Mouse (Mus musculus): ENCODE results near the gene Msi2.

The Msi2 gene

DNA sequence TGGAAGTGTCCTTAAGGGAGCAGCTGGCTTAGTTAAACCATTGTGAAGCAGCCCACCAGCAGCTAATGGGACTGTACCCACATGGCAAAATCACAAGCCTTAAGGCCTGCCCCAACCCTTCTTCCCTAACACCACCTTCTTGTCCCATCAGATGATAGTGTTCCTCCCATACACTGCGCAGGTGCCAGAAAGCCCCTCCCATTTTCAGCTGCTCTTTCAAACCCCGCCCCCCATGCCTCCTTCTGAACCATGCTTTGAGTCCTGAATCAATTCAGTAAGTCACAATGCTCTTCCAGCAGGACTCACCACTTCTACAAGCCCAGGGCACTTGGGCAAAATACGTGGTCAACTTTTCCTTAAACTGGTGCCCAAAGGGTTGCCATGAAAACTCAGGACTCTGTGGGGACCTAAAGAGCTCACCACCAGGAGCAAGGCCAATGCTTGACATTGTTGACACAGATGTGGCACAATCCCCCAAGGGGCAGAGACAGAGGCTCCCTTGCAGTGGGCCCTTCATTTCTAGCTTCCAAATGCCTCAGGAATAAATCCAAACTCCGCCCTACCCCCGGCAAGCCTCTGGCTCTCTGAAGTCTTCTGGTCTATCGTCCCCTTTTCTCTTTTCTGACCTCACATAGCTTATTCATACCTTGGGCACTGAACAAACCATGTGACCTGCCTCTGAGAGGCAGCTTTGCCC is 169.3 kb downstream of the Msi2 start:
- DNase-seq (ENCODE audit: extremely low spot score, low spot score): no peak

DNA sequence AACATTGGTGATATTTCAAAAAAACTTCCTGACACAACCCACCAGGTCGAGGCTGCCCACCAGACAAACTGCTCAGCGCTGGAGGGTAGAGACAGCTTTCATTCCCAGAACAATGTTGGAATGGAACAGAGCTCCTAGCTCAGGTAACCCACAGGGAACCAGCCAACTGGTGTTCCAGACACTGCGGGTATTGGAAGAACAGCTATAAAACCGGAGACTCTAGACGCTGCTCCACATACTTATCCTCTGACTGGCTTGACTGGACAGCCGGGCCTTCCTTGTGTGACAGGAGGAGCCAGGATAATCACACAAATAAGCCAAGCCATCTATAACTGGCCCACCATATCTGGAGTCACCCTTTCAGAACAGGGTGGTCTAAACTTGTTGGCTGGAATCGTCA is 169.9 kb downstream of the Msi2 start:
- DNase-seq (ENCODE audit: extremely low spot score, low spot score): no peak

DNA sequence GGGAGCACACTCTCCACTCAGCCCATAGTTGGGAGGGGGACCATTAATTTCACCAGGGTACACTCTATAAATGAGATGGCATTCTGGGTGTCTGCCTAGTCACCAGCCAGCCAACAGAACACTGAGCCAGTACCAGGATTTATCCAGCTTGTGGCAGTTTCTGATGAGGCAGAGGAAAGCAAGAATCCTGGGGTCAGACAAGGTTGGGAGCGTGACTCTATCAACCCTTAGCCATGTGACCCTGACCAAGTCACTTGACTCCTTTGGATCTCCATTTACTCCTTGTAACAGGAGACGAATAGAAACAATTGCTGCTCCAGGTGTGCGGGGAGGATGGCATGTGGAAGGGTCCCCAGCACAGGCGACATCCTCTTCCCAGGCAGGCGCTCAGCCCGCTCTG is 174.5 kb downstream of the Msi2 start:
- DNase-seq (ENCODE audit: extremely low spot score, low spot score): no peak

DNA sequence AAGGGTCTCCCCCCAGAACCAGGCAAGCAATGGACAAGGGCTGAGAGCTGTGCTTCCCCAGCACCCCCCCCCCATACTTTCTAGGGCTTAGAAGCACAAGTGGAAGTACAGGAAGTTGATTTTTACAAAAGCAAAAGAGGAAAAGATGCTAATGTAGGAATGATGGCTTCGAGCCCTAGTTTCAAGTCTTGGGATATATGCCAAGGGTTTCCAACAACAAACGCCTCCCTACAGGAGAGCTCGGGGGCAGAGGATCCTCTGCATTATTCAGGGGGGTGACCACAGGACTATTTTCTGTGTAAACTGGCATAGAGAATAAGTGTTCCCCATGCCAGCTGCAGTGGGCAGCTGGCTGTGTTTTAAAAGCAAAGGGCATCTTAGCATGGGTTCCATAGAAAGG is 175.5 kb downstream of the Msi2 start:
- no peak for DNase-seq (ENCODE audit: extremely low spot score, low spot score)

DNA sequence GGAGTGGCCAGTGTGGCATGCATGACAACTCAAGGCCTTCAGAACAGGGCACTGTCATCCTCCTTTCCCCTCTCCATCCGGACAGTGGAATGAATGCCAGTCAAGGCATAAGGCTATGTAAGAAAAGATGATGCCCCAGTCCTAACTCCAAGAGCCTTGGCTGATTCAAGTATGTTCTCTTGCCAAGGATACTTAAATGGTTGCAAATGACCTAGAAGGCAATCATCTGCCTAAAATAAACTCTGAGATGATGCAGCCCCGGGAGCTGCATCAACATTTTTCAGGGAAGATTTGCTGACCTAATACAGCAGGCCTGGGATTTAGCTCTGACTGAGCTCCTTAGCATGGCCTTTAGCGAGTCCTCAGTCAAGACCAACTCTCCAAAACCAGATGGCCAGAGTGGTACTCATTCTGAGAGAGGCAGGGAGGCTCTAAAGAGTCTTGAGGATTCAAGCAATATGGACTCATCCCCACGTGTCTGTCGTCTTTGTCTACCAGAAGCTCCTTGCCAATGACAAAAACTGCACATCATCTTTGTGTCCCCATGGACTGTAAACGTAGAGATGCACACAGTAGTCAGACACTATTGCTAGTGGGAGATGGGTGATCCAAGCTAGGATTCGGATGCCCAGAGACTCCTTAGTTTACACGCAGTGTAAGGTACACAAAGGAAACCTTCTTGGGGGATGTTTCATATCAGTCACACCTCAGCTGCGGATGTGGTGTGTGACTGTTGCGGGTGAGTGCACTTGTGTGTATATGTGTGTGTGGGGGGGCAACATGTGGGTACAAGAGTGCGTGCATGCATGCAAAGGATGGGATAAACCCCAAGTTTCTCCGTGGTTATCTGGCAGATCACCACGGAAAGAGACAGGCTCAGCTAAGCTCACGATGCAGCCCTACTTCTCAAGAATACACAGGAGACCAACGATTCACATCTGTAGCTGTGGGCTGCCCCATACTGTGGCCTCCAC is 176.4 kb downstream of the Msi2 start:
- no peak for DNase-seq (ENCODE audit: extremely low spot score, low spot score)

DNA sequence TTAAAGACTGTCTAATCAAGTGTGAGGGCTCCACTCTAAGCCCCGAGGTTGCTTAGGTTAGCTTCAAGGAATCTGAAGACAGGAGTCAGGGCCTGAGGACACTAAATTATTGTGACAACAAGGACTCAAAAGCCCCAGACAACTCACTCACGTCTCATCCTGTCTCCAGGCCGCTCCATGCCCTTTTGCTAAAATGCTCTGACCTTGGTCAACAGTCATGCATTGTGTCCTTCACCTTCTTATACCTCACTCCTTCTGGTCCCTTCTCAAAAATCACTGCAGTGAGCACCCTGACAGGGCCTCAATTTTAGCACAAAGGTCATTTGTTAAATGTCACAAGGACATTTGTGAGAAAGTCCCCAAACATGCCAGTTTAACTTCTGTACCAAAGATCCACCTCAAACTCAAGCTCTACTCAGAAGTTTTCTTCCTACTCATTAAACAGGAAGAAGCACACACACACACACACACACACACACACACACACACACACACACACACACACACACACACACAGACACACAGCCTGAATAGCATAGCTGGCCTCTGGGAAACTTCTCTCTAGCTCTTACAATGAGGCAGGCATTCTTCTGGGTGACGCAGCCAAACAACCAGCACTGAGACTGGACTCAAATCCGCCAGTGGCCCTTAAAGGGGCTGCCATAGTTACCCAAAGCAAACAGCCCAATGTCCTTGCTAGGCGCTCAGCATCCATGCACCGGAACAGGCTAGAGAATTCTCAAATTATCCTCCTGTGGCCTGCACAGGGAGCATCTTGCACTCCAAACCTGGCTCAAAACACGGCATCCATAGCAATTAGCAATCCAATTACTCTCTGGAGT is 178.5 kb downstream of the Msi2 start:
- DNase-seq (ENCODE audit: extremely low spot score, low spot score): no peak

DNA sequence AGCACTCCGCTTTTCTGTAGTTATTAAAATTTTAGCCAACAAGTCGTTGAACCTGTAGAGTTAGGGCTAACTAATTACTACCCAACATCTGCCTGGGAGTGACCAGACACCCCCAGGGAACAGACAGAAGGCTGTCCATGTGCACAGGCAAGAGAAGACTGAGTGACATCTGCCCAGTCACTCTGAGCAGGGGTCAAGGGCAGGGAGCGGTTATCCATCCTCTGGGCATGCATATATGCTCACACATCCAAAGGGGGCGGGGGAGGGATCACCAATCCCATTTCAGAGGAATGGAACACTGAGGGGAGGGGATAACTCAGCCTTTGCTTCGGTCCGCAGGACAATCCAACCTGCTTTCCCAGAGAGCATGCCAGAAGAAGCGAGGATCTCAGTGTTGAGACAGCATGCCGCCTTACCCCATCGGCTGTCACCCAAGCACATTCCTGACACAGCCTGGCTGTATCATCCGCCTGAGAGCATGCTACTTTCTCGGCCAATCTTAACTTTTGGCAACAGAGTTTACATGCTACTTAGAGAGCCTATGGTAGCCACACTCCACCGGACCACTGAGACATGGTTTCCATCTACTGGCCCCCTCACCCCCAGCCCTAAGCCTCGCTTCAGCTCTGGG is 179.5 kb downstream of the Msi2 start:
- no peak for DNase-seq (ENCODE audit: extremely low spot score, low spot score)

DNA sequence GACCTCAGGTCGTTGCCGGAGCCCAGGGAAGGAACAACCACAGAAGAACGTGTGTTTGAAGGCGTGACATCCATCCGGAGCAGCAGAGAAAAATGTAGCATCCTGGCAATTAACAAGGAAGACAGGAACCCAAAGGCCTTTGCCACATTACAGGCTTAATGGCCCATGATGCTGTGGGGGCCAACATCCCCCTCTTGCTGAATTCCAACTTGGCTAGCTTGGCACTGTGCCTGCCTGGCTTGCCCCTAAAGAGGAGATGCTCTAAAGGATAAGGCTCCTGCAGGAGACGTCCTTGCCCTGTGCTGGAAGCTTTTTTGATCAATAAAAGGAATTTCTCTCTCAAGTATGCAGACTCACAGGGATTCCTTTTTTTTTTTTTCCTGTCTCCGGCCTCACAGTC is 181.0 kb downstream of the Msi2 start:
- DNase-seq (ENCODE audit: extremely low spot score, low spot score): no peak

DNA sequence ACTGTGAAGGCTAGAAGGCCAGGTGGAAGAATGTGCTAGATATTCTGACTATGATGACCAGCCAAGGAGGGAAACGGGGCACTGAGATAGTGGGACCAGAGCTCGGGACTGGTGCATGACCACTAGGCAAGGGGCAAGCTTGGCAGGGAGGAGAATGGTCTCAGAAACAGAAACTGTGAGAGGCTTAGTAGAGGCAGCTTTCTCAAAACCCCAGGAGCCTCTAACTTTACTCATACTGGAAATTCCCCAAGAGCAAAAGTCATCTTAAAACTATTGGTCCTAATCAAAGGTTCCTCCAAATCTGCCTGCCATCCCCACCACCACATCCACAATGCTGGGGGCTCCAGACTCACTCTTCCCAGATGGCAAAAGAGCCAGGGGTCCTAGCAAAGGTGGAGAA is 181.5 kb downstream of the Msi2 start:
- DNase-seq (ENCODE audit: extremely low spot score, low spot score): no peak

DNA sequence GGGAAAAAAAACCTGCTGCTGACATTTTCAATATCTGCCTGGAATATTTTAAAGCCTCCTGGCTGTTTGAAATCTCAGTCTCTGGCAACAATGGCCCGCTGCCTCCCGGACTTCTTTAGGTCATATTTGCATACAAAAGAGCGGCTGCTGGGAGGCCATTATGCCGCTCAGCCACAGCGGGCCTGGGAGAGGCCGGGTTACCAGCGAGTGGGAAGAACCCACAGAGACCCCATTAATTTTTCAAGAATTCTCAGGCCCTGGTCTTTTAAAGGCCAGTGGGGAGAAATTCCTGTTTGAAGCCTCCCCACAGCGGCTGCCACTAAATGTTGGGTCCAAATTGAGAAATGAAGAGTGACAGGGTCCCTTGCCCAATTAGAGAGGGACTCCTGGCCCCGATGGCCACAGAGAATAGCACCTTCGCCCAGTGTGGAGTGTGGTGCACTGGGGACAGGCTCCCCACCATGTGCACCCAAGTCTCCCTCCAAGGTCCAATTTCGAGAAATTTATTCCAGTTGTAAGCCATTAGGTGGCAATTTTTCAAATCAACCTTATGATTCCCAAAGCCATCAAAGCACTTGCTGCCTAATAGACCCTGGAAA is 183.9 kb downstream of the Msi2 start:
- DNase-seq (ENCODE audit: extremely low spot score, low spot score): peak; percentile 49

DNA sequence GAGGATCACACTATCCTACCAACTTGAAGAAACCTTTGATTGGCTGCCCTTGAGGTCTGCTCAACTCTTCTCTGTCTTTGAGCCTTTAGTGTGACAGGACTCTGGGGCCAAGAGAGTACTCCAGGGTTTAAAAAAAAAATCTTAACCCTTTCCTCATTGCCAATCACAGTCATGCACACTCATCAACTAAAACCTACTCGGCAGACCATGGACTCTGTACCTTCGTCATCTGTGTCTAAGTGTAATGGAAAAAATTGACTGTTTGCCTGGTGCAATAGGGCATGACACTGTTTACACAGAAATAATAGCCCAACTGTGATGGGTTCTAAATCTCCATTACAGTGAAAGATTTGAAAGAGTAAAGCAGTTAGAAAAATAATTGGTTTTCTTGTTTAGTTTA is 186.3 kb downstream of the Msi2 start:
- no peak for DNase-seq (ENCODE audit: extremely low spot score, low spot score)

DNA sequence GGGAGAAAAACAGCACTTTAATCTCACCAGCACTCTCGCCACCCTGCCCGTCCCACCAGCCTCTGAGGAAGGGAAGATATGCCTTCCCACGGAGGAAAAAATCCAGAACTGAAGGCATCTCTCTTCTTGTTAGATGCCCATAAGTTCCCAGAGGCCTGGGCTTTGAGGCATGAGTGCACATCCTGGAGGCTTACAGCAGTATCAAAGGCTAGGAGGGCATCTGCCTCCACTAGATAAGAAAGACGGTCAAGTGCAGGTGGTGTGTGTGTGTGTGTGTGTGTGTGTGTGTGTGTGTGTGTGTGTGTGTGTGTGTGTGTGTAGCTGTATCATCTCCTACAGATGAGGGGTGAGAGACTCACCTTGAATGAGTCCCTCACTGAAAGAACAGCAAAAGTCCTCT is 188.3 kb downstream of the Msi2 start:
- DNase-seq (ENCODE audit: extremely low spot score, low spot score): no peak

DNA sequence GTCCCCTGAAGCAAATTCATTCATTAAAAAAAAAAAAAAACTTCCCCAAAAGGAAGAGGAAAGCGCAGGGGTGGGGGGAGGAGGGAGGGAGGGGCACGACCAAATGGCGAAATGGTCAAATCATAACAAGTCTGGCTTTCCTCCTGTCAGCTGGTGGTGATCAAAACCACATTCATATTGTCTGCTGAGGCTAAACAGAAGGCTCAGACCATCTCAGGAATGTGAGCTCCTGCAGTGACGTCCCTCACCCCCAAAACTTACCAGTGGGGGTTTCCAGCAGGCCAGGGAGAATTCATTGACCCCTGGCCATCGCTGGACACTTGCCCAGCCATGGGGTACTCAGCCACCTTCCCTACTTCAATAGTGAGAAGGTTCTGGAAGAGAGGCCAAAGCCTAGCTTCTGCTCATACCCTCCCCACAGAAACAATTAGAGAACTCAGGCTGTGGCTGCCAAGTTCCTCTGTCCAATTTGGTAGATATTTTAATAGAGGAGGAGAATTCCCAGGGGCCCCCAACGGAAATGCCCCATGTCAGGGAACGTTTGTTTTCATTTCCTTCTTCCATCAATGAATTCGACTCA is 189.7 kb downstream of the Msi2 start:
- DNase-seq (ENCODE audit: extremely low spot score, low spot score): no peak

DNA sequence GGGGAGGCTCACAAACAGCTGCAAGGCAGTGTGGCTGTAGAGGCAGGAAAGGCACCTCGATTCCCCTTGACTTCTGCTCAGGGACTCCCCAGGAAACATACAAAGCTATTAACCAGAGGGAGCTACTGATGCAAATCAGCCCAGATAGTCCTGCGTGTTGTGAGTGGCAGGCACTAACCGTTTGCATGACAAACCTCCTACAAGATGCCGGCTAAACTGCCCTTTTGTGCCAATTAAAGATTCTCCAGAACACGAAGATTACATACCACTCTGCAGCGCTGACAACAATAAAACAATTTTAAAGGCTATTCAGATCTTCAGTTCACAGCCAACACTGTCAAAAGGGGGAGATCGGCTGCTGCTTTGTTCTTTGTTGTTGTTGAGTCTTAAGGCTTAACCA is 191.6 kb downstream of the Msi2 start:
- no peak for DNase-seq (ENCODE audit: extremely low spot score, low spot score)

DNA sequence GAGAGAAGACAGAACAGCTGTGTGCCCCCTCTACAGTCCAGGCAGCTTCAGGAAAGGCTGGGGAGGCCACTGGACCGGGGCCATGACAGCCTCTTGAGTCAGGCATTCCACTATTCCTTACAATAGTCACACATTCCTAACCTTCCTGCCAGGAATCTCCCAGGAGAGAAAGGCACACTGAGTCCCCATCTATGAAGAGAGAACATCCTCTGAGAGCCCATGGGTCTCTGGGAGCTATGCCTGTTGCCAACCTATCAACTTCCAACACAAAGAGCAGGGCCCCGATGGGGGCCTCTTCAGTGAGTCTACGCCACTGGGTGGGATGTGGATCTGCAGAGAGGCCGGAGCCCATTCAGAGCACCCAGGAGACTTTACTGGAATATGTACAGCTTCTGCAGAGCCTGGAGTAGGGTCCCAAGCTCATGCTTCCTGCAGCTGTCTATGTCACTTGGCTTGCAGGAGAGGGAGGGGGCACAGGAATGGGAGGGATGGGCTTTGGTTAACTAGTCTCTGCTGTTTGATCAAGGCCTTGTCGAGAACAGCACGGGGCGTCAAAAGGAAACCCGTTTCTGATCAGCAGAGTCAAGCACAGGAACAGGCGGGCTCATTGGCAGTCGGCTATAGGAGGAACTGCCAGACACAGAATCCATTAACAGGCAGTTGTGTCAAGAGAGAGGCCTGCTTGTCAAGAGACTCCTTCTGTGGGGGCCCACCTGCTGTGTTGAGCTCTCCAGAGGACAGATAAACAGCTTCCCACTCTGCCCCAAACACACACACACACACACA is 193.3 kb downstream of the Msi2 start:
- DNase-seq (ENCODE audit: extremely low spot score, low spot score): no peak

DNA sequence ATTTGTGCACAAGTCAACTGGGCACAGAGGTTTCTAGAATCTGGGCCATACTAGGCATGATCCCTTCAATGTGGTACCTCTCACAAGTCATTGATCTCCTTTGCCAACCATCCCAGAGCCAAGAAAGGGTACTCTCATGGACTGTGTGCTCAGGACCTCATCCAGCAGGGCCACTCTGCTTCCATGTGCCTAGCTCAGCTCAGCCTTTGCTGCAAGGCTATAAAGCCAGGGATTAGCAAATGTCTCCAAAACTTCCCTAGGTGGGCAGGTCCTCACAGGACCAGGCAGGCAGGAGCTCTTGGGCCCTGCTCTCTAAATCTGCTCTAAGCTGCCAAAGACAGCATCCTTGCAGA is 193.9 kb downstream of the Msi2 start:
- DNase-seq (ENCODE audit: extremely low spot score, low spot score): no peak

DNA sequence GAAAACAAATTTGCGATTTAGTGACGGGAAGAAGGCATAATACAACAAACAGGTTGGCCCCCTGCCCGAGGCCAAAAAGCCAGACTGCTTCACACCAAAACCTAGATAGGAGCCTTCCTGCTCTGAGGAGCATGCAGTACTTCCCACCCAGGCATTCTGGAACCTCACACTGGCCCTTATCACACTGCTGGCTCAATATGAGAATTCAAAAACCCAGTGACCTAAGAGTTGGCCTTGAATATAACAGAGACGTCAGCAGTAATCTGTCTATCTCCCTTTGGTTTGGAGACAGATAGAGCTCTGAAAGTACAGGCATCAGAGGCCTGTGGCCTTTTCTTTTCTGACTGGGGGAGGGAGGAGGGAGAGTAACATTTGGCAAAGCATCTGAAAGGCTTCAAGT is 194.4 kb downstream of the Msi2 start:
- DNase-seq (ENCODE audit: extremely low spot score, low spot score): no peak

DNA sequence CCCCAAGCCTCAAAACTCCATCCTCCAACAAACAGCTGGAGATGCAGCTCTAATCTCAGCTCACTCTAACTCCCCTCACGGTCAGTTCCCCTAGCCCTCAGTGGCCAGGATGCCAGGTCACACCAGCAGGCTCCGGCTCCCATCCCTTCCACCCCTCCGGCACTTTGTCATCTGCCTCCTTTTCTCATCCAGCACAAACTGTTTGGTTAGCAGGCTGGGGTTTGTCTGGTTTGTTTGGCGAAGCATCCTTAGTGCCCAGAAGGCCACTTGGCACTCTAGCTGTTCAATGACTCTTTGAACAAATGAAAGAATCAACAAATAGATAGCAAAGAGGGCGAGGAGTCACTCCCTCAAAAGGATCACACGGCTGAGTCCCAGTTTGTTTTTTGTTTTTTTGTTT is 194.8 kb downstream of the Msi2 start:
- no peak for DNase-seq (ENCODE audit: extremely low spot score, low spot score)

DNA sequence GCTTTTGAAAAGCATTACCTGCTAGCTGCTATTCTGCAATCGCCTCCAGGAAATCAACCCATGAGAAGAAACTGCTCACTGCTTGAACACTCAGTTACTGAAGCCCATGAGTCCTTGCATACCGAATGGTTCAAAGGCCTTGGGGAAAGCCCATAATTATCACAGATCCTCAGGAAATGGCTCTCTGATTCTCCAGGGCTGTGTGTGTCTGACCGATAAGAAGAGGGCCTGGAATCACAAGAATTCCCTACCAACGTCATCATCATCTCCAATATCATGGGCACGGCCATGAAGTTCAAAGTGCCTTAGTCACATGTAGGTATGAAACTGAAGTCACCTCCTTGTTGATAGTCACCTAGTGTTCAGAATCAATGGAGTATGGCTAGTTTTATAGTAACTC is 196.2 kb downstream of the Msi2 start:
- no peak for DNase-seq (ENCODE audit: extremely low spot score, low spot score)
